Mouse (Mus musculus) bone marrow, adult 2 months (tissue): Measurements from ENCODE around the gene Plekhg5.

Source experiments
- CTCF ChIP-seq: fragments of 200-500 bp; IDR thresholded peaks from 2 replicates; pipeline ENCODE4 v1.5.1; 2011; ENCODE audit warnings: low read length, control low read depth; ENCODE audit not compliant: control insufficient read depth, insufficient read depth
- POLR2A ChIP-seq: fragments of 200-500 bp; IDR thresholded peaks from 2 replicates; pipeline ENCODE4 v1.6.1; 2011; ENCODE audit warnings: low read depth, mild to moderate bottlenecking, control low read depth, low read length, borderline replicate concordance; ENCODE audit not compliant: control insufficient read depth

GRCm38 (mm10) chr4:152044609-152045008 lies 27.7 kb upstream of the Plekhg5 start:
- no peak for TF ChIP-seq CTCF
- no peak for TF ChIP-seq POLR2A
